Mouse (Mus musculus) megakaryocyte, embryonic 14.5 days (primary cell): ENCODE results near the gene Rap1a.

ENCODE experiments used
- FLI1 ChIP-seq: IDR thresholded peaks from 2 replicates; pipeline ENCODE4 v1.6.1; 2012; ENCODE audit warnings: low read length, inconsistent platforms, mixed read lengths
- GATA1 ChIP-seq: IDR thresholded peaks from 3 replicates; pipeline ENCODE4 v1.6.1; 2012; ENCODE audit warnings: mixed read lengths, low read length, inconsistent platforms, borderline replicate concordance

GRCm38 (mm10) chr3:105693327-105694080 is 107.6 kb downstream of the Rap1a start:
- TF ChIP-seq GATA1 (no peak), FLI1 (no peak)
